Mouse (Mus musculus): Measurements from ENCODE around the gene Acap3. TPM values are rescaled to one million over a fixed set of nuclear protein-coding genes. Genes with fewer than 3 reads are reported as not detected.

Gene Acap3
- polyA plus RNA-seq, 1 experiment from 2014 or later, result 74.6 TPM

GRCm38 (mm10) chr4:155856071-155856470 lies 35.6 kb upstream of the Acap3 start:
- Histone ChIP-seq H3K4me3 (no peak overlapping the region), H3K9me3 (no peaks in the 10 kb centered on the region), H3K36me3 (peaks cover 59% of the 10 kb centered on the region), H3K27me3 (no peaks in the 10 kb centered on the region), H3K27ac (replicated peaks) (no peak overlapping the region), H3K4me2 (no peak overlapping the region), H3K4me1 (replicated peaks) (peaks cover 6% of the 10 kb centered on the region; the same call in 1 of the 2 replicates), H3K9ac (no peak overlapping the region)
- no peak for ATAC-seq (ENCODE audit: low FRiP score, low read depth)
- 92% methylated on average over 12 of the region's 12 CpGs for WGBS

- Histone ChIP-seq H3K27ac (replicated peaks) (no peak overlapping the region), H3K4me2 (no peak overlapping the region), H3K9ac (no peak overlapping the region), H3K9me3 (no peaks in the 10 kb centered on the region), H3K27me3 (no peaks in the 10 kb centered on the region), H3K4me1 (replicated peaks) (no peaks in the 10 kb centered on the region; the same call in 1 of the 2 replicates), H3K4me3 (no peak overlapping the region), H3K36me3 (peaks cover 67% of the 10 kb centered on the region)
- 86% methylated on average over 3 of the region's 3 CpGs for WGBS
- ATAC-seq (ENCODE audit: low FRiP score, low read depth), result no peak
These were observed 34.7 kb upstream of the Acap3 start for GRCm38 (mm10) chr4:155856881-155857280.

DNA sequence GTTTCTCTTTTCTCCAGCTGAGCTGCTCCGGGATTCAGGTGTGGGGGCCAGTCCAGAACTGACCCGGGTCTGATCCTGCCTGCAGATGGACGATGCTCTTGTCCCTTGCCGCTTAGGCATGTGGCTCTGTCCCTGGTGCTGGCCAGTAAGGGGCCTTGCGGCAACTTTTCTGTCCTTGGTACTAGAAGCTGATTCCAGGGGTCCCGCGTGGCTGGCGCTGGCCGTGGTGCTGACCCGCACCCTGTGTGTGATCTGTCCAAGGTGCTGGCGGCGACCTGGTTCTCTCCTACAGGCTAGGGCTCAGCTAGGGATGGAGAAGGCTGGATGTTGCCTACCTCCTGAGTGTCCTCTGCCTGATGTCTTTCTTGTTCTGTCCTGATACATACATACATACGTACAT lies 32.3 kb upstream of the Acap3 start:
- H3K27me3 ChIP-seq, result no peaks in the 10 kb centered on the region

DNA sequence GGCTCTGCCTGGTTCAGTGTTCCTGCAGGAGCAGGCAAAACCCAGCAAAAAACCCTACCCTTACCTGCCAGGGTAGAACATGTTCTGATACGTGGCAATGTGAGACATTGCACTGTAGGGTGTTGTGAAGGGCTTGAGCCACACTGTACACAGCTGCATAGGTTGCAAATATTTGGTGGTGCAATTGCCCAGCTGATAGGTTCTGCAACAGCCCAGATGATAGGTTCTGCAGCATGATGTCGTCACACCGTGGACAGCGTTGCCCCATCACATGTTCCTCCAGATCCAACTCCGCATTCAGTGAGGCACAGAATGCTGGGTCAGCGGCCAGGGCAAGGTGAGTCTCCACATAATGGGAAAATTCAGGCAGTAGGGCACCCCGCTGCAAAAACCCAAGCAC lies 29.8 kb upstream of the Acap3 start:
- H3K4me1 ChIP-seq (replicated peaks), result no peaks in the 10 kb centered on the region
- H3K4me2 ChIP-seq, result no peak overlapping the region
- no peak for ATAC-seq (ENCODE audit: low FRiP score, low read depth)
- WGBS, result 93% methylated on average over 7 of the region's 7 CpGs
- no peak overlapping the region for H3K9ac ChIP-seq
- no peaks in the 10 kb centered on the region for H3K9me3 ChIP-seq
- H3K27me3 ChIP-seq, result no peaks in the 10 kb centered on the region
- peaks cover 67% of the 10 kb centered on the region for H3K36me3 ChIP-seq
- no peak overlapping the region for H3K27ac ChIP-seq (replicated peaks)
- H3K4me3 ChIP-seq, result no peak overlapping the region

More for the DNA sequence above, 32.3 kb upstream of the Acap3 start:
- ATAC-seq (ENCODE audit: low FRiP score, low read depth), result no peak
- no peaks in the 10 kb centered on the region for H3K4me1 ChIP-seq (replicated peaks)
- H3K27ac ChIP-seq (replicated peaks), result no peak overlapping the region
- peaks cover 69% of the 10 kb centered on the region for H3K36me3 ChIP-seq
- no peak overlapping the region for H3K4me2 ChIP-seq
- WGBS, result 39% methylated on average over 13 of the region's 13 CpGs
- H3K4me3 ChIP-seq, result no peak overlapping the region
- no peaks in the 10 kb centered on the region for H3K9me3 ChIP-seq
- H3K9ac ChIP-seq, result no peak overlapping the region

DNA sequence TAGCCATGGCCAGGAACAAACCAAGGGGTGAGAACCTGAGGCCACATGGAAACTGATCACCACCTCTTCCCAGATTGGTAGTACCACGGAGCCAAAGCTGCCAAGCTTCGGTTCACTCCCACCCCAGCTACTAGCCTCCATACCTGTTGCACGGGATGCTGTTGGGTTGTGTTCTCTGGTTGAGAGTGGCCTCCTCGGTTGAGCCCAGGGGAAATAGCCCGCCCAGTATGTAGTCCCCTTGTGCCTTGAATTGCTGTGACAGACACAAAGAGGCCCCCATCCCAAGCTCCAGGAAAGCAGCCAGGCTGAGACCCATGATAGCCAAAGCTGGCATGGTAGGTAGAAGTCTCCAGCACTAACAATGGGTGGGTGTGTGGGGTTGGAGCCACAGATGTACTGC lies 28.6 kb upstream of the Acap3 start, which contains the start of gene Tas1r3:
Tas1r3 (minus strand) TSS at position 362 of the 400 bp plus-strand sequence.
- Histone ChIP-seq H3K4me3 (no peak within 1 kb of the TSS), H3K4me1 (replicated peaks) (peaks cover 1% of the 10 kb centered on the region), H3K9ac (no peak within 1 kb of the TSS), H3K27ac (replicated peaks) (no peak within 1 kb of the TSS), H3K36me3 (peaks cover 60% of the 10 kb centered on the region), H3K27me3 (no peaks in the 10 kb centered on the region), H3K9me3 (no peaks in the 10 kb centered on the region), H3K4me2 (no peak within 1 kb of the TSS)
- ATAC-seq (ENCODE audit: low FRiP score, low read depth), result no peak
- WGBS, result 76% methylated on average over 5 of the region's 5 CpGs

GRCm38 (mm10) chr4:155868614-155869298 lies 22.9 kb upstream of the Acap3 start:
- Histone ChIP-seq H3K27me3 (no peaks in the 10 kb centered on the region), H3K4me1 (replicated peaks) (peaks cover 19% of the 10 kb centered on the region), H3K4me3 (peak overlapping the region; percentile 74), H3K27ac (replicated peaks) (peak overlapping the region; percentile 63), H3K9ac (peak overlapping the region; percentile 79), H3K9me3 (no peaks in the 10 kb centered on the region), H3K36me3 (peaks cover 36% of the 10 kb centered on the region), H3K4me2 (peak overlapping the region; percentile 76)
- peak; percentile 72 for ATAC-seq (ENCODE audit: low FRiP score, low read depth)
- WGBS, result 15% methylated on average over 22 of the region's 22 CpGs

DNA sequence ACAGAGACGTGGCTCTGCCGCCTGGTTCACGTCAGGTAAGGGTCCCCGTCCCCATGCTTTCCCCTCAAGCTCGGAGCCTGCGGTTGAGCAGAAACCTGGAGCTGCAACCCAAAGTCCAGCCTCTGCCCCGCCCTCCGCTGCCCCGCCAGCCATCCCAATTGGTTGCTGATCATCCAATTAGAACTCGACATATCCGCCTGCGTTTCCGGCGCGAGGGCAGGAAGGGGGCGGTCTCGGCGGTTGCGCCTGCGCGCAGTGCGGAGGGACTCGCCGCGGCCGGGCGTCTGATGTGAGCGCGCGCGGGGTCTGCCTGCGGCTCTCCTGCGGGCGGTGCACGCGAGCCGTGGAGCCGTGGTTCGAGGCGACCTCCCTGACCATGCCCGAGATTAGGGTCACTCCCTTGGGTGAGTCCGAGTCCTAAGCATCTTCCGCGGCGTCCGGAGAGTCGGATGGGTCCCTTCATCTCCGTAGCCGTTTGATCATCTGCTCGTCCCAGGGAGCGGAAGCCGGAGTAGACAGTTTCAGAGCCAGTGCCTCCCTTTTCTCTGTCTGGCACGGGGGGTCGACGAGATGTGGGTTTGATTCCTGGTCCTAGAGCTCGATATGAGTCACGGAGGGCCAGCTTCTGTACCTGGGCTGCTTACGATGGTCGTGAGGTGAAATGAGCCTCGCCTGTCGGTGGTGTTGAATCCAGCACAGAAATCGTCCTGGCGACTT lies 22.1 kb upstream of the Acap3 start, which contains the start of the genes Cptp and Ints11:
Cptp (minus strand) TSS at position 124 of the 717 bp plus-strand sequence.
Ints11 (plus strand) TSS at position 230 of the 717 bp plus-strand sequence.
- peak within 1 kb of the TSS; percentile 79 for H3K9ac ChIP-seq
- no peaks in the 10 kb centered on the region for H3K9me3 ChIP-seq
- under 1% methylated on average over 63 of the region's 63 CpGs for WGBS
- H3K27me3 ChIP-seq, result no peaks in the 10 kb centered on the region
- peak; percentile 98 for ATAC-seq (ENCODE audit: low FRiP score, low read depth)
- peak within 1 kb of the TSS; percentile 63 for H3K27ac ChIP-seq (replicated peaks)
- H3K4me3 ChIP-seq, result peak within 1 kb of the TSS; percentile 74
- H3K4me1 ChIP-seq (replicated peaks), result peaks cover 19% of the 10 kb centered on the region
- peak within 1 kb of the TSS; percentile 76 for H3K4me2 ChIP-seq
- peaks cover 39% of the 10 kb centered on the region for H3K36me3 ChIP-seq

GRCm38 (mm10) chr4:155871404-155871803 lies 20.2 kb upstream of the Acap3 start:
- Histone ChIP-seq H3K4me2 (no peak overlapping the region), H3K36me3 (peaks cover 38% of the 10 kb centered on the region), H3K9me3 (no peaks in the 10 kb centered on the region), H3K4me1 (replicated peaks) (peaks cover 19% of the 10 kb centered on the region), H3K4me3 (no peak overlapping the region), H3K9ac (no peak overlapping the region), H3K27ac (replicated peaks) (no peak overlapping the region), H3K27me3 (no peaks in the 10 kb centered on the region)
- WGBS, result 93% methylated on average over 7 of the region's 7 CpGs
- ATAC-seq (ENCODE audit: low FRiP score, low read depth), result no peak

DNA sequence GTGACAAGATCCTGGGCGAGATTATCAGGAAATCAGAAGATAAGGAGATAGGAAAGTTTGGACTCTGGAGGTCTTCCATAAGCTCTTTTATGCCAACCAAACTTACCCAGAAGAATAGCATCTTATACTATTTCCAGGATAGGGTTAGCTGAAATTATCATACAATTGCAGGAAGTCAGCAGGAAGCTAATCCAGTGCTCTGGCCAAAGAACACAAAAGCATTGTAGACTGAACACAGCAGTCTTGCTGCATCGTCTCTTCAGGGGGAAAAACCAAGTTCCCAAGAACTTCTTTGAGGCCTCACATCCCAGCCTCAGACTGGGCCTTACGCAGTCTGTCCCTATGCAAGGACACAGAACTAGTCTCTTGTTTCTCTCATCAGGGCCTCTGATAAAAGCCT lies 8.0 kb upstream of the Acap3 start:
- Histone ChIP-seq H3K9ac (no peak overlapping the region), H3K36me3 (peaks cover 54% of the 10 kb centered on the region), H3K27ac (replicated peaks) (no peak overlapping the region), H3K4me3 (no peak overlapping the region), H3K4me2 (no peak overlapping the region), H3K4me1 (replicated peaks) (no peaks in the 10 kb centered on the region), H3K9me3 (no peaks in the 10 kb centered on the region), H3K27me3 (no peaks in the 10 kb centered on the region)
- WGBS, result 90% methylated on average over 3 of the region's 3 CpGs
- ATAC-seq (ENCODE audit: low FRiP score, low read depth), result no peak

- Histone ChIP-seq H3K4me1 (replicated peaks) (peaks cover 18% of the 10 kb centered on the region), H3K36me3 (peaks cover 58% of the 10 kb centered on the region), H3K9ac (no peak overlapping the region), H3K4me3 (no peak overlapping the region), H3K27ac (replicated peaks) (no peak overlapping the region), H3K27me3 (no peaks in the 10 kb centered on the region), H3K9me3 (no peaks in the 10 kb centered on the region), H3K4me2 (no peak overlapping the region)
- 92% methylated on average over 5 of the region's 5 CpGs for WGBS
- no peak for ATAC-seq (ENCODE audit: low FRiP score, low read depth)
These were observed 5.3 kb upstream of the Acap3 start for GRCm38 (mm10) chr4:155886330-155886729.

DNA sequence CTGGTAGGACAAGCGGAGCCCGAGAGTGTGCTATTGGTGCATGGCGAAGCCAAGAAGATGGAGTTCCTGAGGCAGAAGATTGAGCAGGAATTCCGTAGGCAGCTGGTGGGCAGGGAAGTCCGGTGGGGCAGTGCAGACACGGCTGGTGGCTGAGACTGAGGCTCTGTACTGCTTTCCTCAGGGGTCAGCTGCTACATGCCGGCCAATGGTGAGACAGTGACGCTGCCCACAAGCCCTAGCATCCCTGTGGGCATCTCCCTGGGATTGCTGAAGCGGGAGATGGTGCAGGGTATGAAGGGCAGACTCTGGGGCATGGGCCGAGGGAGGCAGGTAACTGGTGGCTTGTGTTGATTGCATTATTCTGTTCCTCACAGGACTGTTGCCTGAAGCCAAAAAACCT lies 3.9 kb upstream of the Acap3 start:
- Histone ChIP-seq H3K36me3 (peaks cover 58% of the 10 kb centered on the region), H3K9ac (no peak overlapping the region), H3K4me2 (no peak overlapping the region), H3K27me3 (no peaks in the 10 kb centered on the region), H3K4me3 (no peak overlapping the region), H3K9me3 (no peaks in the 10 kb centered on the region), H3K4me1 (replicated peaks) (peaks cover 18% of the 10 kb centered on the region), H3K27ac (replicated peaks) (no peak overlapping the region)
- 92% methylated on average over 10 of the region's 10 CpGs for WGBS
- ATAC-seq (ENCODE audit: low FRiP score, low read depth), result no peak

DNA sequence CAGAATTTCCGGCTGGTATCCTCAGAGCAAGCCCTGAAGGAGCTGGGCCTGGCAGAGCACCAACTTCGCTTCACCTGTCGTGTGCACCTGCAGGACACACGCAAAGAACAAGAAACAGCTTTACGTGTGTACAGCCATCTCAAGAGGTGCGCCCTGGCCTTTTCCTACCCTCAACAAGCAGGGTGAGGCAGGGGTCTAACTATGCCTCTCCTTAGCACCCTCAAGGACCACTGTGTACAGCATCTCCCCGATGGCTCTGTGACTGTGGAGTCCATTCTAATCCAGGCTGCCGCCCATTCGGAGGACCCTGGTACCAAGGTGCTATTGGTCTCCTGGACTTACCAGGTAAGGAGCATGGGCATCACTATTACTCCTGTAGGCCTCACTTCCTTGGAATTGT lies 3.4 kb upstream of the Acap3 start:
- Histone ChIP-seq H3K27ac (replicated peaks) (no peak overlapping the region), H3K9ac (no peak overlapping the region), H3K4me3 (no peak overlapping the region), H3K9me3 (no peaks in the 10 kb centered on the region), H3K4me1 (replicated peaks) (peaks cover 23% of the 10 kb centered on the region), H3K4me2 (no peak overlapping the region), H3K36me3 (peaks cover 58% of the 10 kb centered on the region), H3K27me3 (no peaks in the 10 kb centered on the region)
- ATAC-seq (ENCODE audit: low FRiP score, low read depth), result no peak
- 96% methylated on average over 9 of the region's 9 CpGs for WGBS

Data from hindbrain, embryonic 15.5 days (tissue).